Mouse (Mus musculus) kidney, embryonic 14.5 days (tissue): ENCODE results near the gene Sftpa1. TPM values are rescaled to one million over a fixed set of nuclear protein-coding genes. Genes with fewer than 3 reads are reported as not detected.

Experiments used
- ATAC-seq: fragments of 200-750 bp; cut with Nextera tagmentation; 2 replicates; pipeline ENCODE4 v1.8.0; 2017; ENCODE audit warnings: moderate number of reproducible peaks, mild to moderate bottlenecking, moderate TSS enrichment, moderate library complexity; ENCODE audit not compliant: low FRiP score, low TSS enrichment
- H3K27ac ChIP-seq: fragments of 300-500 bp; sonication (generic); 2 replicates; pipeline ENCODE4 v1.5.1; 2014; ENCODE audit warnings: low read depth, mild to moderate bottlenecking, low read length, moderate library complexity, mixed read lengths
- H3K27me3 ChIP-seq: fragments of 300-500 bp; sonication (generic); 2 replicates; pipeline ENCODE4 v1.6.1; 2014; ENCODE audit warnings: mild to moderate bottlenecking, low read length; ENCODE audit not compliant: control insufficient read depth, insufficient read depth
- H3K36me3 ChIP-seq: fragments of 300-500 bp; sonication (generic); 2 replicates; pipeline ENCODE4 v1.6.1; 2014; ENCODE audit warnings: low read length, mixed read lengths; ENCODE audit not compliant: control insufficient read depth, insufficient read depth
- H3K4me1 ChIP-seq: fragments of 300-500 bp; sonication (generic); 2 replicates; pipeline ENCODE4 v1.6.1; 2014; ENCODE audit warnings: low read length, mixed read lengths; ENCODE audit not compliant: control insufficient read depth, insufficient read depth
- H3K4me2 ChIP-seq: fragments of 300-500 bp; sonication (generic); replicated peaks from 2 replicates; pipeline ENCODE4 v1.6.1; 2014; ENCODE audit warnings: low read depth, mild to moderate bottlenecking, low read length
- H3K4me3 ChIP-seq: fragments of 300-500 bp; sonication (generic); 2 replicates; pipeline ENCODE4 v1.5.1; 2014; ENCODE audit warnings: mild to moderate bottlenecking, low read length
- H3K9ac ChIP-seq: fragments of 300-500 bp; sonication (generic); 2 replicates; pipeline ENCODE4 v1.6.1; 2014; ENCODE audit warnings: low read depth, mild to moderate bottlenecking, low read length, moderate library complexity
- H3K9me3 ChIP-seq: fragments of 300-500 bp; sonication (generic); 2 replicates; pipeline ENCODE4 v1.6.1; 2016; ENCODE audit warnings: low read length; ENCODE audit not compliant: control insufficient read depth
- WGBS: fragments of 180-500 bp; shearing (Covaris S2); extraction: QIAGEN DNeasy Blood & Tissue Kit; methylation state at CpG from one replicate; pipeline ENCODE4 v1.1.7; 2014; 5-methylcytosine and 5-hydroxymethylcytosine counted together
- polyA plus RNA-seq: library from polyadenylated mRNA; unstranded; fragments of >200 nt; fragmentation: Nextera tagmentation; extraction: Ambion mirVana; gene quantifications from 2 replicates; pipeline ENCODE4 v1.2.1, GENCODE M21; 2014

The Sftpa1 gene
- polyA plus RNA-seq, 1 experiment from 2014 or later: not detected

DNA sequence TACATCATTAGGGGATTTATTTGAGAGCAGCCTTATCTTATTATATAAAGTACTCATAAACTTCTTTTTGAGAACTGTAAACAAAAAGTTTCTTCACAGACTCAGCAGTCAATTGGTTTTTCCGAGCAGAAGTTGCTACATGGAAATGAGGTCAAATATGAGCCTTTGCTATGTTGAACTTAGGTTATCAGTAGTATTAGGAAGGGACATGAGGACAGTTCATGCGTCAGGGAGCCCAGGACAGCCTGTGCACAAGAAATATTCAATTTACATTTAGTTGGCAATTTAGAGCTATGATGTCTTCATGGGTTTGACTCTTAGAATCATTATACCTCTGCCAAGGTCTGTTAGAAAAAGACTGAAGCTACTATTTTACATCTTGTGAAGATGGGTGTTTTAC is 29.3 kb upstream of the Sftpa1 start:
- H3K4me2 ChIP-seq: no peak overlapping the region
- no peaks in the 10 kb centered on the region for H3K9me3 ChIP-seq
- ATAC-seq: no peak
- H3K9ac ChIP-seq: no peak overlapping the region
- 68% methylated on average over 2 of the region's 2 CpGs for WGBS
- no peaks in the 10 kb centered on the region for H3K36me3 ChIP-seq
- no peak overlapping the region for H3K4me3 ChIP-seq
- no peak overlapping the region for H3K27ac ChIP-seq
- H3K4me1 ChIP-seq: no peaks in the 10 kb centered on the region
- H3K27me3 ChIP-seq: no peaks in the 10 kb centered on the region

DNA sequence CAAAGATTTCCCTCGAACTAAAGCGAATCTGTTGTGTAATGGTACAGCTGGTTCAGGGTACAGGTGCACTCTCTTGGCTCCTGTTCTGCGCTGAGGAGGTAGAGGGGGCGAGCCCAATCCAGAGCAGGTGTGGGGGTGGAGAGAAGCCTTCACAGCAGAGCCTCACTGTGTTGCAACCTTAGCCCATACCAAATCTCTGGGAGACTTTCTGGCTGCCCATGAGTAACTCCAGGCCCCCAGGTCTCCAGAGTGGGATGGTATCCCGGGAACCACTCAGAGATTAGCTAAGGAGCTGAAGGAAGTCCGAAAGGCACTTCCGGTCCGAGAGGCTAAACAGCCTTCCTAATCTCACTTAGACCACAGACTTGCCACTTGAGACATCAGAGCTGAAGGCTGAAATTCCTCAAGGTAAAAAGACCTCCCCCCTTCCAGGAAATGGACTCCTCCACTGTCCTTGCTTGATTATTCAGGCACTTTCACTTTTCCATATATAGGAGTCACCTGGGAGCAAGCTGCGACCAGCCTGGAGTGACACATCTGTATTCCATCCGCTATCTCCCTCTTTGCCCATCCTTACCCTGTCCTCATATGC is 26.6 kb upstream of the Sftpa1 start, which contains the start of gene Mat1a:
Mat1a (plus strand) TSS at position 183 of the 592 bp plus-strand sequence.
- Histone ChIP-seq H3K4me2 (no peak within 1 kb of the TSS), H3K4me3 (no peak within 1 kb of the TSS), H3K9ac (no peak within 1 kb of the TSS), H3K27me3 (no peaks in the 10 kb centered on the region), H3K27ac (no peak within 1 kb of the TSS), H3K36me3 (no peaks in the 10 kb centered on the region), H3K4me1 (no peaks in the 10 kb centered on the region), H3K9me3 (no peaks in the 10 kb centered on the region)
- ATAC-seq: no peak
- WGBS: 76% methylated on average over 10 of the region's 10 CpGs

DNA sequence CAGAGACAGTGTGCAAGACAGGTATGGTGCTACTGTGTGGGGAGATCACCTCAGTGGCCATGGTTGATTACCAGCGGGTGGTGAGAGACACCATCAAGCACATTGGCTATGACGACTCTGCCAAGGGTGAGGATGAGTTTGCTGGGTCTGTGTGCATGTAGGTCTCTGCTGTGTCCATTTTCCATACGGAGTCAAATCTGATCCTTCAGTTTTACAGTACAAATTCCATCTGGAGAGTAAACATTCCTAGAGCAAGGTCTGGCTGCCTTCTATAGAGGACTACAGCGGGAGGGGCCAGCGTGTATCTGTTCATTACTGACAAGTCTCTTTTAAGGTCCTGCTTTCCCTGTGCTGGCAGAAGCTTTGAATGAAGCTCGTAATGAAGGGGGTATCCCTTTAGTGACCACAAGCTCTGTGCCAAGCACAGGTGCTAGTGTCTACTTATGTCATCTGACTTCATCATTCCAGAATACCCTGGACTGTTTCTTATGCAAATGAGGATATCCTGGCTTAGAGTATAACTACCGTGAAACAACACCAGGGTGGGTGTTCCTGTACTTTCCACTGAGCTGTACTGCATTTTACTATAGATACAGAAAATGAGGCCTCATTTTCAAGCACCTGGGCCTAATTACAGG is 20.4 kb upstream of the Sftpa1 start:
- Histone ChIP-seq H3K4me2 (no peak overlapping the region), H3K27ac (no peak overlapping the region), H3K9me3 (no peaks in the 10 kb centered on the region), H3K27me3 (no peaks in the 10 kb centered on the region), H3K36me3 (no peaks in the 10 kb centered on the region), H3K4me3 (no peak overlapping the region), H3K9ac (no peak overlapping the region), H3K4me1 (no peaks in the 10 kb centered on the region)
- ATAC-seq: no peak
- WGBS: 89% methylated on average over 7 of the region's 7 CpGs

DNA sequence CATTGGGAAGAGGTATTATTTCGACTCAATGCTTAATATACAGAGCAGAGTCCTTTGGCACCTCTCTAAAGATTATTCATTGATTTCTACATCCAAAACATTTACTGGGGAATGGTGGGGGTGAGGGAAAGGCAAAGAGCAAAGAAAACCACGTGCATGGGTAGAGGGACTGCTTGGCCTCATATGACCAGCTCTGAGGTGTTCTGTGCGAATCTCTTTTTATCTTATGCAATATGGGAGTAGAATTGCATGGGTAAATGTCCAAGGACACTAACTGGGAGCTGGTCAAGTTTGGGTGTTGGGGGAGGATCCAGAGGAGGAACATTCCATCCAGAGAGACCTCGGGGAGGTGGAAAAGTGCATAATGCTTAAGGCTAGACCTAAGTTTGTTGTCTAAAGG is 18.6 kb upstream of the Sftpa1 start:
- no peaks in the 10 kb centered on the region for H3K36me3 ChIP-seq
- ATAC-seq: no peak
- no peak overlapping the region for H3K9ac ChIP-seq
- no peaks in the 10 kb centered on the region for H3K9me3 ChIP-seq
- H3K27me3 ChIP-seq: no peaks in the 10 kb centered on the region
- no peak overlapping the region for H3K4me3 ChIP-seq
- H3K27ac ChIP-seq: no peak overlapping the region
- H3K4me2 ChIP-seq: no peak overlapping the region
- 80% methylated on average over 4 of the region's 4 CpGs for WGBS
- no peaks in the 10 kb centered on the region for H3K4me1 ChIP-seq

DNA sequence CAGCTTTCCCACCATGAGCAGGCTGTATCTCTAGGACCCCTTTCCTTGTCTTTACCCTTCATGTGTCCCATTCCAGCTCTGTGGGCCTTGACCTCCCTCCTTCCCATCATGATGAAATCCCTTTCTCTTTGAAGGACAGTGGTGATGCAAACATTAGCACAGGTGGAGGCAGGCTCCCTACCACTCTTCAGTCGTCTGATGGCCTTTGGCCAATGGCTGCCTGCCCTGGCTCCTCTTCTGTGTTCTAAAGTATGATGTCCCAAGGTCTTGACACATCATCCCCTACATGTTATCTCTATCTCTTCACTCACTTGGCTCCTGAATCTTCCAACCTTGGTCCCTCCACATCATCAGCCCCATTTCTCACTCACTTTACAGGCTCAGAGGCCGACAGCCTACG is 15.3 kb upstream of the Sftpa1 start:
- no peak overlapping the region for H3K9ac ChIP-seq
- no peak overlapping the region for H3K4me2 ChIP-seq
- H3K27me3 ChIP-seq: no peaks in the 10 kb centered on the region
- no peak for ATAC-seq
- H3K4me1 ChIP-seq: no peaks in the 10 kb centered on the region
- H3K9me3 ChIP-seq: no peaks in the 10 kb centered on the region
- WGBS: 88% methylated on average over 3 of the region's 3 CpGs
- H3K36me3 ChIP-seq: no peaks in the 10 kb centered on the region
- no peak overlapping the region for H3K27ac ChIP-seq
- no peak overlapping the region for H3K4me3 ChIP-seq

DNA sequence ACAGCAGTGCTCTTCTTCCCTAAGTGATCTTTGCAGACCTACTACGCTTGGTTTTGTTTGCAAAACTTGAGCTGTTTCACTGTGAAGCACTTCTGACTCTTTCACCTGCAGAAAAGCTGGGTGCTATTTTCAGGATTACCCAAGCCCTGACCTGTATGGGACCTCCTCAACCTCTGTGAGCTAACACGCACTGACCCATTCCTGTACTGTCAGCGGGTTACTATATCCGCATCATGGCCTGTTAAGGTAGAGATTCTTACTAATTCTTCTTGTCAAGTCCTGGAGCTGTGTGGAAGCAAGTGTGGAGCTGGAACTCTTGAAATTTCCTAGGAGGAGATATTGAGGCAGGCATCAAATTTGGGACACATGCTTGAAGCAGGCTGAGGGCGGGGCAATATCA is 6.9 kb upstream of the Sftpa1 start:
- ATAC-seq: no peak
- 87% methylated on average over 5 of the region's 5 CpGs for WGBS
- no peaks in the 10 kb centered on the region for H3K4me1 ChIP-seq

DNA sequence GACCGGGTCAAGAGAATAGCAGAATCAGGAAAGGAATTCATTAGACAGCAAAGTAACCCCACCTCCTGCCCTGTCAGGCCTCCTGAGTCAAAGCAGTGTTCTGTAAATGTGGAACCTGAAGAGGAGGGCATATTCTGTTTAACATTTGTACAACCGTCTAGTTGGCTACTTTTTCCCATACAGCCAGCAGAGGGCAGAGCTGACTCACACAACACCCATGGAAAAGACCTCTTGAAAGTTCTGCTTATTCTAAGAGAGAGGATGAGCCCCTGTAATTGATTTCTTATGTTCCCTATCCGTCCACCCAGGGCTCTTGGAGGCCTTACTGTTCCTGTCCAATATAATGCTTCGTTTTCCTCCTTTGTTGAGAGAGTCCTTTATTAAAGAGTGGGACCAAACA is 3.6 kb upstream of the Sftpa1 start:
- no peak overlapping the region for H3K27ac ChIP-seq
- no peaks in the 10 kb centered on the region for H3K36me3 ChIP-seq
- no peak overlapping the region for H3K4me2 ChIP-seq
- no peaks in the 10 kb centered on the region for H3K4me1 ChIP-seq
- no peak overlapping the region for H3K4me3 ChIP-seq
- 25% methylated on average over 4 of the region's 4 CpGs for WGBS
- no peaks in the 10 kb centered on the region for H3K27me3 ChIP-seq
- ATAC-seq: peak; percentile 66; the same call in 1 of the 2 replicates
- H3K9ac ChIP-seq: no peak overlapping the region
- H3K9me3 ChIP-seq: no peaks in the 10 kb centered on the region

More for the DNA sequence above, 6.9 kb upstream of the Sftpa1 start:
- H3K4me2 ChIP-seq: no peak overlapping the region
- H3K9me3 ChIP-seq: no peaks in the 10 kb centered on the region
- H3K9ac ChIP-seq: no peak overlapping the region
- H3K27me3 ChIP-seq: no peaks in the 10 kb centered on the region
- no peaks in the 10 kb centered on the region for H3K36me3 ChIP-seq
- no peak overlapping the region for H3K27ac ChIP-seq
- H3K4me3 ChIP-seq: no peak overlapping the region

DNA sequence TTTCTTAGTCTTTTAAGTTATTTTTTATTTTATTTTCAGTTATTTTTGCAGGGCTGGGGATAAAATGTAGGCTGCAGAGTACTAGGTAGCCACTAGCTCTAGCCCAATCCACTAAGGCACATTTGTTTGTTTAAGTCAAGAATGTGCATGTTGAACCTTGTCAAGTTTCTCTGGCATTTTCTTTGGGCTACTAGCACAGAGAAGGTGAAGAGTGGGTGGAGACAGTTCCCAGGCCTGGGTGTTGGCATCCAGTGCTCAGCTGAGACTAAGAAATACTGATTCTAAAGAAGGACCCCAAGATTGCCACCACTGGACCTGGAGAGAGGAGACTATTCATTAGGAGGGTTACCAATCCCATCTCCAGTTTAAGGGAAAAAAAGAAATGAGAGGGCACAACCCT is 5.4 kb downstream of the Sftpa1 start:
- Histone ChIP-seq H3K27me3 (no peaks in the 10 kb centered on the region), H3K9me3 (no peaks in the 10 kb centered on the region), H3K36me3 (no peaks in the 10 kb centered on the region), H3K4me3 (no peak overlapping the region), H3K9ac (no peak overlapping the region), H3K27ac (no peak overlapping the region), H3K4me1 (no peaks in the 10 kb centered on the region), H3K4me2 (no peak overlapping the region)
- no peak for ATAC-seq

DNA sequence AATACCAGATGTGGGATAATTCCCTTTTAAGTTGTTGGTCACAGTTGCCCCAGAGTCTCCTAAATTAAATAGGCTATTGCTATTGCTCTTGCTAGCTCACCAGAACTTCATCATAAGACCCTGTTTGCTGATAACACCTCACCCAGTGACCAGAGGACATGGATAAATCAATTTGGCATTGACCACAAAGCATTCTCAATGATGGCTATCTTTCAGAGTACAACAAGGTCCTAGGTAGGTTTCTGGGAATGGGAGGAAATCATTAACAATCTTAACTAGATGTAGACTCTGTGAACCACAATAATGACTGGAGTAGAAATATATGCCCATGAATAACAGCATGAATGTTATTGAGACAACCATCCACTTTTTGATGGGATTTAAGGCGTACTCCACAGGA is 9.1 kb downstream of the Sftpa1 start:
- H3K4me2 ChIP-seq: no peak overlapping the region
- H3K9ac ChIP-seq: no peak overlapping the region
- no peaks in the 10 kb centered on the region for H3K4me1 ChIP-seq
- no peaks in the 10 kb centered on the region for H3K36me3 ChIP-seq
- no peak overlapping the region for H3K4me3 ChIP-seq
- ATAC-seq: no peak
- H3K9me3 ChIP-seq: no peaks in the 10 kb centered on the region
- 82% methylated on average over 1 of the region's 1 CpGs for WGBS
- no peak overlapping the region for H3K27ac ChIP-seq
- no peaks in the 10 kb centered on the region for H3K27me3 ChIP-seq
